Mouse (Mus musculus) liver, adult 2 months (tissue): ENCODE results near the gene Casz1. TPM values are rescaled to one million over a fixed set of nuclear protein-coding genes. Genes with fewer than 3 reads are reported as not detected.

Source experiments
- DNase-seq: peaks from one replicate; pipeline ENCODE4 v3.0.0-alpha.2; 2011; ENCODE audit warnings: low read depth, low spot score; ENCODE audit errors: extremely low read depth
- H3K27ac ChIP-seq: fragments of 200-500 bp; replicated peaks from 2 replicates; pipeline ENCODE4 v1.5.1; 2012; ENCODE audit warnings: low read depth, mild to moderate bottlenecking, control low read depth, inconsistent platforms, low read length; ENCODE audit not compliant: insufficient read depth
- H3K27me3 ChIP-seq: fragments of 200-500 bp; 2 replicates; pipeline ENCODE4 v1.6.1; 2012; ENCODE audit warnings: mild to moderate bottlenecking, moderate library complexity, low read length, inconsistent platforms; ENCODE audit not compliant: control insufficient read depth, insufficient read depth
- H3K36me3 ChIP-seq: fragments of 200-500 bp; 2 replicates; pipeline ENCODE4 v1.6.1; 2012; ENCODE audit warnings: low read length, inconsistent platforms; ENCODE audit not compliant: control insufficient read depth, insufficient read depth
- H3K4me1 ChIP-seq: fragments of 200-500 bp; 2 replicates; pipeline ENCODE4 v1.6.1; 2011; ENCODE audit warnings: low read length; ENCODE audit not compliant: control insufficient read depth, insufficient read depth
- H3K4me3 ChIP-seq: fragments of 200-500 bp; 2 replicates; pipeline ENCODE4 v1.5.1; 2011; ENCODE audit warnings: low read depth, mild to moderate bottlenecking, control low read depth, low read length, moderate library complexity; ENCODE audit not compliant: insufficient read depth
- H3K79me2 ChIP-seq: fragments of 200-500 bp; 2 replicates; pipeline ENCODE4 v1.6.1; 2012; ENCODE audit warnings: inconsistent platforms, mild to moderate bottlenecking, low read length, moderate library complexity; ENCODE audit not compliant: control insufficient read depth, insufficient read depth
- H3K9ac ChIP-seq: fragments of 200-500 bp; 2 replicates; pipeline ENCODE4 v1.6.1; 2012; ENCODE audit warnings: low read depth, mild to moderate bottlenecking, control low read depth, inconsistent platforms, low read length
- CTCF ChIP-seq: fragments of 200-500 bp; IDR thresholded peaks from 2 replicates; pipeline ENCODE4 v1.5.1; 2011; ENCODE audit warnings: low read depth, low read length, control low read depth
- POLR2A ChIP-seq: fragments of 200-500 bp; IDR thresholded peaks from 2 replicates; pipeline ENCODE4 v1.6.1; 2011; ENCODE audit warnings: low read length, control low read depth; ENCODE audit not compliant: insufficient read depth; ENCODE audit errors: extremely low read depth
- WGBS: fragments of 180-500 bp; shearing (Covaris S2); methylation state at CpG from one replicate; pipeline ENCODE4 v1.1.7; 2018; 5-methylcytosine and 5-hydroxymethylcytosine counted together
- polyA plus RNA-seq: library from polyadenylated mRNA; depleted of rRNA; stranded (reverse); fragments of >200 nt; gene quantifications from 2 replicates; pipeline ENCODE4 v1.2.3, GENCODE M21; 2012
- total RNA-seq: library from RNA; depleted of rRNA; stranded (reverse); fragments of >200 nt; gene quantifications from 2 replicates; pipeline ENCODE4 v1.2.3, GENCODE M21; 2014

Gene Casz1
- total and polyA plus RNA-seq, 2 experiments, result 0.09 to 0.24 TPM

- 10% methylated on average over 41 of the region's 44 CpGs for WGBS
- H3K36me3 ChIP-seq, result no peaks in the 10 kb centered on the region
- no peak for DNase-seq
- no peaks in the 10 kb centered on the region for H3K79me2 ChIP-seq
- TF ChIP-seq CTCF (no peak), POLR2A (no peak)
- H3K4me1 ChIP-seq, result no peaks in the 10 kb centered on the region
- H3K4me3 ChIP-seq, result no peak overlapping the region
- no peak overlapping the region for H3K9ac ChIP-seq
- H3K27ac ChIP-seq, result no peak overlapping the region
- peaks cover 4% of the 10 kb centered on the region for H3K27me3 ChIP-seq
Measured at GRCm38 (mm10) chr4:148951821-148952291, 147.6 kb downstream of the Casz1 start.

GRCm38 (mm10) chr4:148952328-148953222, 148.3 kb downstream of the Casz1 start:
- H3K4me1 ChIP-seq, result no peaks in the 10 kb centered on the region
- TF ChIP-seq POLR2A (no peak), CTCF (no peak)
- H3K79me2 ChIP-seq, result no peaks in the 10 kb centered on the region
- 18% methylated on average over 67 of the region's 69 CpGs for WGBS
- no peak overlapping the region for H3K27ac ChIP-seq
- no peak overlapping the region for H3K4me3 ChIP-seq
- H3K36me3 ChIP-seq, result no peaks in the 10 kb centered on the region
- H3K27me3 ChIP-seq, result peaks cover 4% of the 10 kb centered on the region
- no peak overlapping the region for H3K9ac ChIP-seq
- DNase-seq, result no peak

- Histone ChIP-seq H3K36me3 (no peaks in the 10 kb centered on the region), H3K4me1 (no peaks in the 10 kb centered on the region), H3K27me3 (peaks cover 4% of the 10 kb centered on the region), H3K9ac (no peak overlapping the region), H3K79me2 (no peaks in the 10 kb centered on the region), H3K27ac (no peak overlapping the region), H3K4me3 (no peak overlapping the region)
- DNase-seq, result peak; percentile 26
- WGBS, result 65% methylated on average over 14 of the region's 14 CpGs
- TF ChIP-seq CTCF, result no peak
- no peak for TF ChIP-seq POLR2A
Measured at GRCm38 (mm10) chr4:148955131-148955813, 151.0 kb downstream of the Casz1 start.

- no peak for DNase-seq
- no peaks in the 10 kb centered on the region for H3K4me1 ChIP-seq
- H3K4me3 ChIP-seq, result no peak overlapping the region
- H3K36me3 ChIP-seq, result peaks cover 6% of the 10 kb centered on the region; the same call in 1 of the 2 replicates
- H3K9ac ChIP-seq, result no peak overlapping the region
- WGBS, result 91% methylated on average over 12 of the region's 12 CpGs
- H3K79me2 ChIP-seq, result no peaks in the 10 kb centered on the region
- TF ChIP-seq POLR2A (no peak), CTCF (no peak)
- H3K27ac ChIP-seq, result no peak overlapping the region
- H3K27me3 ChIP-seq, result no peaks in the 10 kb centered on the region
Measured at GRCm38 (mm10) chr4:148960011-148960410, 155.8 kb downstream of the Casz1 start.

GRCm38 (mm10) chr4:148961081-148961480, 156.9 kb downstream of the Casz1 start:
- H3K4me3 ChIP-seq, result no peak overlapping the region
- WGBS, result 94% methylated on average over 19 of the region's 19 CpGs

More at GRCm38 (mm10) chr4:148961081-148961480, 156.9 kb downstream of the Casz1 start:
- no peak for TF ChIP-seq CTCF
- TF ChIP-seq POLR2A, result no peak
- DNase-seq, result no peak
- Histone ChIP-seq H3K27me3 (no peaks in the 10 kb centered on the region), H3K27ac (no peak overlapping the region), H3K36me3 (peaks cover 6% of the 10 kb centered on the region; the same call in 1 of the 2 replicates), H3K79me2 (no peaks in the 10 kb centered on the region), H3K9ac (no peak overlapping the region), H3K4me1 (no peaks in the 10 kb centered on the region)
